Mouse (Mus musculus) forebrain, embryonic 14.5 days (tissue): ENCODE results near the gene Trub2. TPM values are rescaled to one million over a fixed set of nuclear protein-coding genes. Genes with fewer than 3 reads are reported as not detected.

Experiments used
- ATAC-seq: fragments of 200-750 bp; cut with Nextera tagmentation; 2 replicates; pipeline ENCODE4 v1.8.0; 2017; ENCODE audit warnings: mild to moderate bottlenecking, moderate library complexity
- DNase-seq: peaks from one replicate; pipeline ENCODE4 v3.0.0-alpha.2; 2015; ENCODE audit warnings: low spot score
- H3K27ac ChIP-seq: fragments of 300-500 bp; sonication (generic); 2 replicates; pipeline ENCODE4 v1.5.1; 2014; ENCODE audit warnings: low read depth, mild to moderate bottlenecking, control low read depth, low read length, moderate library complexity
- H3K27me3 ChIP-seq: fragments of 300-500 bp; sonication (generic); replicated peaks from 2 replicates; pipeline ENCODE4 v1.6.1; 2014; ENCODE audit warnings: low read length, control low read depth, mixed read lengths; ENCODE audit not compliant: control insufficient read depth, insufficient read depth
- H3K36me3 ChIP-seq: fragments of 300-500 bp; sonication (generic); 2 replicates; pipeline ENCODE4 v1.6.1; 2014; ENCODE audit warnings: low read length, control low read depth; ENCODE audit not compliant: control insufficient read depth, insufficient read depth
- H3K4me1 ChIP-seq: fragments of 300-500 bp; sonication (generic); 2 replicates; pipeline ENCODE4 v1.6.1; 2014; ENCODE audit warnings: antibody characterized with exemption, low read length, control low read depth; ENCODE audit not compliant: control insufficient read depth, insufficient read depth
- H3K4me2 ChIP-seq: fragments of 300-500 bp; sonication (generic); 2 replicates; pipeline ENCODE4 v1.6.1; 2014; ENCODE audit warnings: mild to moderate bottlenecking, control low read depth, low read length
- H3K4me3 ChIP-seq: fragments of 300-500 bp; sonication (generic); 2 replicates; pipeline ENCODE4 v1.5.1; 2014; ENCODE audit warnings: low read depth, low read length, control low read depth
- H3K9ac ChIP-seq: fragments of 300-500 bp; sonication (generic); 2 replicates; pipeline ENCODE4 v1.6.1; 2014; ENCODE audit warnings: mild to moderate bottlenecking, low read length, control low read depth, moderate library complexity
- H3K9me3 ChIP-seq: fragments of 300-500 bp; sonication (generic); replicated peaks from 2 replicates; pipeline ENCODE4 v1.6.1; 2016; ENCODE audit warnings: low read length, control low read depth, mixed read lengths; ENCODE audit not compliant: control insufficient read depth
- WGBS: fragments of 180-500 bp; shearing (Covaris S2); extraction: QIAGEN DNeasy Blood & Tissue Kit; methylation state at CpG from one replicate; pipeline ENCODE4 v1.1.7; 2014; 5-methylcytosine and 5-hydroxymethylcytosine counted together
- polyA plus RNA-seq: library from polyadenylated mRNA; unstranded; fragments of >200 nt; fragmentation: Nextera tagmentation; extraction: Ambion mirVana; gene quantifications from 2 replicates; pipeline ENCODE4 v1.2.1, GENCODE M21; 2014

The Trub2 gene
- polyA plus RNA-seq, 1 experiment from 2014 or later, result 31.1 TPM

DNA sequence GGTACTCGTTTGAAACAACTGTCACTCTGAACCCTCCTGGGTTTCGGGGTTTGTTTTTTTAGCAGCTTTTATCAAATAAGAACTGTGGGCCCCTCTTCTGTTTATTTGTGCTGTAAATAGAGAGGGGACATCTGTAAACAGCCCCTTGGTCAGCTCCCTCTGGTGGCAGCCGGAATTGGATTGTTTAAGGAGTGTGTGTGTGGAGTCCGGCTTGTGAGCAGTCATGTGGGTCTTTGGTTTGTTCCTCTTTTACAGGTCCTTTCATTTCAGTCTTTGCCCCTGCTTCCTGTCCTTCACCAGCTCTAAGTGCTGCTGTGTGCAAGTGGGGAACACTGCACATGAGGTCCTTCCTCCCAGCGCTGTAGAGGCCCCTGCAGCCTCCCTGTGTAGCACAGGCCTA lies 48.9 kb downstream of the Trub2 start:
- Histone ChIP-seq H3K9me3 (no peaks in the 10 kb centered on the region), H3K27me3 (no peaks in the 10 kb centered on the region), H3K27ac (no peak overlapping the region), H3K4me2 (no peak overlapping the region), H3K9ac (no peak overlapping the region), H3K4me3 (no peak overlapping the region), H3K4me1 (no peaks in the 10 kb centered on the region), H3K36me3 (peaks cover 59% of the 10 kb centered on the region)
- ATAC-seq (no peak), DNase-seq (no peak)
- WGBS, result 75% methylated on average over 5 of the region's 5 CpGs

DNA sequence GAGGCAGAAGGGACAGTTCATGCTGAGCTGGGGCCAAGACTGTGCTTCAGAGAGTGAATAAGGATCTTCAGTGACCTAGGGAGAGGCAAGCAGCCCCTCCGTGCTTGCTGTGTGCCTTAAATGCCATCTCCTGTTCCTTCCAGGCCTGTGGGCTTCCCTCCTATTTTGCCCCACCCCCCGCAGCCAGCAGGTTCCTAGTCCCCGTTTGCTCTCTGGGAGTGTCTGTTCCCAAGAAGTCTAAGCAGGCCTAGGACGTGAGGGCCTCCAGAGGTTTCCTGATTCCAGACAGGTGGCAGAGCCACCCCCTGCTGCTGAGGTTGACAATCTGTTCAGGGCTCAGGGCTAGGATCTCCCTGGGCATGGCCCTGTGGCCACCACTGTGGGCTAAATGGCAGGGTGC lies 49.5 kb downstream of the Trub2 start:
- H3K27ac ChIP-seq, result no peak overlapping the region
- DNase-seq, result no peak
- H3K36me3 ChIP-seq, result peaks cover 64% of the 10 kb centered on the region
- H3K4me3 ChIP-seq, result no peak overlapping the region
- WGBS, result 71% methylated on average over 4 of the region's 4 CpGs
- no peak overlapping the region for H3K9ac ChIP-seq
- no peak for ATAC-seq
- H3K9me3 ChIP-seq, result no peaks in the 10 kb centered on the region
- H3K4me1 ChIP-seq, result no peaks in the 10 kb centered on the region
- H3K4me2 ChIP-seq, result no peak overlapping the region
- no peaks in the 10 kb centered on the region for H3K27me3 ChIP-seq

DNA sequence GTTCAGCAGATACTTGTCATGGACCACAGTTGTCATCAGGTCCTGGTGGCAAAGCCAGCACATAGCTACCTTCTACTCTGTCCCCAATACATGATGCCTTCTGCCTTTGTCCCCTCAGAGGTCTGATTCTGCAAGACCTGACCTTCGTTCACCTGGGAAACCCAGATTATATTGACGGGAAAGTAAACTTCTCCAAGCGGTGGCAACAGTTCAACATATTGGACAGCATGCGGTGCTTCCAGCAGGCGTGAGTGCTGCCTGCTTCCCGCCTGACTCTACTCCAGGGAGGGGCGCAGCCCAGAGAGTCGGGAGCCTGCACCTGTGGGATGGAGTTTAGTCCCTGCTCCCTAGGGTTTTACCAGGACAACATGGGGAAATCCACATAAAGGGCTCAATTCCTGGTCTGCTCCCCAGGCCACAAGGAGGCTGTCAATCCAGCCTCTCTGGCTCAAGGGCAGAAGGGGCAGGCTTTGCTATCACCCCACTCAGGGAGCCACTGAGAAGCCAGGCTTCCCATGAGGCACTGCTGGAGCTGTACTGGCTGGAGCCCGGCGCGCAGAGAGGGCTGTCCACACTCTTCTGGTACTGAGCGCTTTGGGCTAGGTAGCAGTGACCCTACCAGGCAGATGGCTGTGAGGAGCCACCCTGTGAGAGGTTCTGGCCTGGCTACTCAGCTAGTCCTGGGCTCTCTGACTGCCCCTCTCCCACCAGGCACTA lies 50.9 kb downstream of the Trub2 start:
- H3K9ac ChIP-seq, result no peak overlapping the region
- 91% methylated on average over 12 of the region's 12 CpGs for WGBS
- H3K27ac ChIP-seq, result no peak overlapping the region
- no peaks in the 10 kb centered on the region for H3K4me1 ChIP-seq
- H3K36me3 ChIP-seq, result peaks cover 78% of the 10 kb centered on the region
- H3K27me3 ChIP-seq, result no peaks in the 10 kb centered on the region
- H3K4me2 ChIP-seq, result no peak overlapping the region
- ATAC-seq, result no peak
- H3K4me3 ChIP-seq, result no peak overlapping the region
- no peak for DNase-seq
- no peaks in the 10 kb centered on the region for H3K9me3 ChIP-seq

- Histone ChIP-seq H3K4me3 (no peak overlapping the region), H3K27ac (no peak overlapping the region), H3K9me3 (no peaks in the 10 kb centered on the region), H3K36me3 (peaks cover 90% of the 10 kb centered on the region), H3K27me3 (no peaks in the 10 kb centered on the region), H3K4me1 (no peaks in the 10 kb centered on the region), H3K9ac (no peak overlapping the region), H3K4me2 (no peak overlapping the region)
- ATAC-seq, result no peak
- no peak for DNase-seq
- whole genome bisulfite sequencing, result 96% methylated on average over 12 of the region's 12 CpGs
Measured at GRCm38 (mm10) chr2:29735708-29736107, 52.6 kb downstream of the Trub2 start.

- ATAC-seq (no peak), DNase-seq (no peak)
- Histone ChIP-seq H3K4me2 (no peak overlapping the region), H3K27ac (no peak overlapping the region), H3K4me3 (no peak overlapping the region), H3K4me1 (no peaks in the 10 kb centered on the region), H3K36me3 (peaks cover 90% of the 10 kb centered on the region), H3K9me3 (no peaks in the 10 kb centered on the region), H3K9ac (no peak overlapping the region), H3K27me3 (no peaks in the 10 kb centered on the region)
- WGBS, result 97% methylated on average over 5 of the region's 5 CpGs
Measured at GRCm38 (mm10) chr2:29733348-29733747, 55.0 kb downstream of the Trub2 start.

DNA sequence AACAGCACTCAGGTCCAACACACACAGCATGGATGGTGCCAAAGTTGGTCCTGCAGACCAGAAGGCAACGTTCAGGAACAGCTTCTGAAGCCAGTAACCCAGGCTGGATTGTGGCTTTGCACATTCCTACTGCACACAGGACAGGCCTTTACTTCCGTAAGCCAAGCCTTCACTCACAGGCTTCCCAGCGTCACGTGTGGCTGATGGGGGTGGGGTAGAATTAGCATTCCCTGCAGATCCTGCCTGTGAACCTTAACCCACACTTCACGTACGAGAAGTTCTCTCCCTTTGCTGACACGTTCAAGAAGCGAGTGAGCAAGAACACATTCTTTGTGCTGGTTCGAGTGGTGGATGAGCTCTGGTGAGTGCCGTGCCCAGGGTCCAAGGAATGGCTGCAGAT lies 55.7 kb downstream of the Trub2 start:
- no peak for DNase-seq
- no peak for ATAC-seq
- H3K36me3 ChIP-seq, result peaks cover 90% of the 10 kb centered on the region
- WGBS, result 90% methylated on average over 10 of the region's 10 CpGs
- no peak overlapping the region for H3K9ac ChIP-seq
- no peaks in the 10 kb centered on the region for H3K9me3 ChIP-seq
- no peaks in the 10 kb centered on the region for H3K27me3 ChIP-seq
- no peak overlapping the region for H3K4me2 ChIP-seq
- H3K4me1 ChIP-seq, result no peaks in the 10 kb centered on the region
- no peak overlapping the region for H3K4me3 ChIP-seq
- H3K27ac ChIP-seq, result no peak overlapping the region

GRCm38 (mm10) chr2:29731545-29731944 lies 56.8 kb downstream of the Trub2 start:
- Histone ChIP-seq H3K9me3 (no peaks in the 10 kb centered on the region), H3K27me3 (no peaks in the 10 kb centered on the region), H3K4me1 (no peaks in the 10 kb centered on the region), H3K9ac (no peak overlapping the region), H3K4me3 (no peak overlapping the region), H3K4me2 (no peak overlapping the region), H3K27ac (no peak overlapping the region), H3K36me3 (peaks cover 90% of the 10 kb centered on the region)
- ATAC-seq, result no peak
- 78% methylated on average over 3 of the region's 3 CpGs for WGBS
- no peak for DNase-seq

DNA sequence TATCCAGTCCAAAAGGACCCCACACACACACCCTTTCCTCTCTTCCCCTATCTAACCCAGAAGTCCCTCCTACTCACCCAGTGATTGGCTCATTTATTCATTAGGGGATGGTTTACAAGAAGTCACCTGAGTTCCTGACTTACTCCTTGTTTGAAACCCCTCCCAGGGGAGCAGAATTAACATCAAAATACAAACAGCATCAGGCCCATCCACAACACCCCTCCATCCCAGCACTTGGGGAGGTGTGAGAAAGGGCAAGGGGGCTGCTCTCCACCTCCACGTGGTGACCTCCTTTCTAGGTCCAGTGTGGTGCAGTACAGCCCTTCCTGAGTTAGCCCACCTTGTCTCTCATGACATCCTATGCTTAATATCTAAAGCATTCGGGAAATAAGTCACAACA lies 58.8 kb downstream of the Trub2 start:
- no peaks in the 10 kb centered on the region for H3K4me1 ChIP-seq
- DNase-seq, result no peak
- no peaks in the 10 kb centered on the region for H3K27me3 ChIP-seq
- no peak overlapping the region for H3K4me2 ChIP-seq
- H3K9ac ChIP-seq, result no peak overlapping the region
- H3K4me3 ChIP-seq, result no peak overlapping the region
- H3K9me3 ChIP-seq, result no peaks in the 10 kb centered on the region
- no peak overlapping the region for H3K27ac ChIP-seq
- no peak for ATAC-seq
- WGBS, result 63% methylated on average over 2 of the region's 2 CpGs
- peaks cover 91% of the 10 kb centered on the region for H3K36me3 ChIP-seq

DNA sequence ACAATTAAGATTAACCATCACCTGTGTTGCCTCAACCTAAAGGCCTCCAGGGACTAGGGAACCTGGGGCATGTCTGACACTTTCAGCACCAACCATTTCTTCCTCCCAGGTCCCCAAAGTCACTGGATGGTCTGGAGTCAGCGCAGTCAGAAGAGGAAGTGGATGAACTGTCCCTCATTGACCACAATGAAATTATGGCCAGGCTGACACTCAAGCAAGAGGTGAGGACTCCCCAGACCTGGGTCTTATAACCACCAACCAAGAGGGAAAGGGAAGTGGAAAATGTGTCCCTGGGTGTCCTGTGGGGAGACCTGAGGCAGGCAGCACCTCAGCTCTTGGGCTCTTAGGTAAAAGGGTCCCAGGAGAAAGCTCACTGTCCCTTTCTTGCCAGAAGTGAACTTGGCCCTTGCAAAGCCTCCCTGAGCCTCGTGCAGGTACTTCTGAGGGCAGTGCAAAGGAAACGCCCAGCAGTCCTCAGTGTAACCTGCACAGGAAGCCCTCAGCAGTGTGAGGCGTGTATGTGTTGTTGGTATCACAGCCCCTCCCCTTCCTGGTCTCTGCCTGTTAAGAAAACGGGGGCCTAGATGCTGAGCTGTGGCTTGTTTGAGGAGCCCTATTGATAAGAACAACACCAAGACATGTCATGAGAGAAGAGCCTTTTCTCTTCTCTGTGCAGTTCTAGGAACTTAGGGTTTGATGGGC lies 63.5 kb downstream of the Trub2 start:
- Histone ChIP-seq H3K4me3 (no peak overlapping the region), H3K36me3 (peaks cover 87% of the 10 kb centered on the region), H3K9ac (no peak overlapping the region), H3K9me3 (no peaks in the 10 kb centered on the region), H3K27ac (no peak overlapping the region), H3K27me3 (no peaks in the 10 kb centered on the region), H3K4me2 (no peak overlapping the region), H3K4me1 (no peaks in the 10 kb centered on the region)
- WGBS, result 90% methylated on average over 5 of the region's 5 CpGs
- ATAC-seq, result no peak
- no peak for DNase-seq
